Mouse (Mus musculus) G1E (cell line): ENCODE measurements around the gene Rbsn. TPM values are rescaled to one million over a fixed set of nuclear protein-coding genes. Genes with fewer than 3 reads are reported as not detected.

Experiments used
- ATAC-seq: 2 replicates; pipeline ENCODE4 v1.8.0; 2016; ENCODE audit warnings: mild to moderate bottlenecking; ENCODE audit not compliant: insufficient number of reproducible peaks, poor library complexity, low FRiP score, severe bottlenecking; ENCODE audit errors: extremely low read depth
- DNase-seq: peaks from one replicate; pipeline ENCODE4 v3.0.0; 2012; ENCODE audit warnings: low spot score
- H3K27me3 ChIP-seq: 2 replicates; pipeline ENCODE4 v1.6.1; 2012; ENCODE audit warnings: mild to moderate bottlenecking, low read length, inconsistent platforms; ENCODE audit not compliant: insufficient read depth
- H3K36me3 ChIP-seq: replicated peaks from 2 replicates; pipeline ENCODE3; 2012; ENCODE audit warnings: mild to moderate bottlenecking, inconsistent platforms
- H3K4me1 ChIP-seq: 2 replicates; pipeline ENCODE4 v1.6.1; 2012; ENCODE audit warnings: low read depth, low read length, inconsistent platforms, mixed read lengths; ENCODE audit not compliant: insufficient read depth
- H3K4me3 ChIP-seq: 2 replicates; pipeline ENCODE4 v1.5.1; 2012; ENCODE audit warnings: low read depth, mild to moderate bottlenecking, inconsistent platforms, low read length, moderate library complexity, mixed read lengths
- H3K9me3 ChIP-seq: replicated peaks from 2 replicates; pipeline ENCODE4 v1.6.1; 2012; ENCODE audit warnings: inconsistent platforms
- CTCF ChIP-seq: IDR thresholded peaks from 2 replicates; pipeline ENCODE4 v1.5.1; 2012; ENCODE audit warnings: low read depth, low read length, inconsistent platforms, mixed read lengths
- GATA1 ChIP-seq: IDR thresholded peaks from 2 replicates; pipeline ENCODE4 v1.6.1; 2012; ENCODE audit warnings: borderline replicate concordance, low read length, inconsistent platforms, mixed read lengths
- GATA2 ChIP-seq: IDR thresholded peaks from 2 replicates; pipeline ENCODE4 v1.6.1; 2012; ENCODE audit warnings: low read depth, low read length, inconsistent platforms, borderline replicate concordance
- POLR2AphosphoS5 ChIP-seq: IDR thresholded peaks from 2 replicates; pipeline ENCODE4 v1.6.1; 2012; ENCODE audit warnings: low read depth, low read length, inconsistent platforms; ENCODE audit not compliant: insufficient replicate concordance
- TAL1 ChIP-seq: conservative IDR thresholded peaks from 2 replicates; pipeline ENCODE4 v1.6.1; 2012; ENCODE audit warnings: low read depth, low read length, inconsistent platforms, mixed read lengths
- polyA plus RNA-seq: library from polyadenylated mRNA; stranded (reverse); fragments of >175 nt; gene quantifications from 2 replicates; pipeline ENCODE4 v1.2.3, GENCODE M21; 2012
- total RNA-seq, 2 experiments: library from RNA; stranded (forward) in 1 of 2; stranded (reverse) in 1 of 2; fragments of 200-1000 nt in 1 of 2; fragments of >200 nt in 1 of 2; fragmentation: Nextera tagmentation in 1 of 2; gene quantifications; 2 replicates each; pipeline ENCODE4 v1.2.3; 2014 to 2017

Rbsn gene
- total and polyA plus RNA-seq, 3 experiments = 5.3 to 31.5 (median 20.1) TPM

DNA sequence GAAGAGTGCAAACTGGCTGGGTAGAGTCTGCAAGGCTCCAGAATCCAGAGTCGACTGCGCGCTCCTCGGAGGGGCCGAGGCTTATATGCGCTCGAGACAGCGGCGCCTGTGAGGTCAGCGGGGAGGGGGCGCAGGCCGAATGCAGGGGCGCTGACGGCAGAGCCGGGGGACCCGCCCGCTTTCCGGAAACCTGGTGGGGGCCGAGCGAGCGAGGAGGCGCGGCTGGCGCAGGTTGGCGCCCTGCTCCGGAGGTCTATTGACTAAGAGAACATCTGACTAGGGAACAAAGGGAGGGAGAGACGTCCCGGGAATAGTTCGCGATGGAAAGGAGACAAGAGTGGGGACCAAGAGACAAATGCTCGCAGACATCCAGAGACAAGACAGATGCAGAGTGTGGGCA, 29.9 kb upstream of the Rbsn start, which contains the start of gene Trh:
Gene Trh (minus strand): TSS at position 60 of the 400 bp plus-strand sequence.
- H3K27me3 ChIP-seq = peaks cover 16% of the 10 kb centered on the region; the same call in 1 of the 2 replicates
- H3K4me3 ChIP-seq = no peak within 1 kb of the TSS
- ATAC-seq (no peak), DNase-seq (no peak)
- TF ChIP-seq GATA1 (no peak), GATA2 (no peak), POLR2AphosphoS5 (no peak), CTCF (no peak), TAL1 (no peak)
- H3K36me3 ChIP-seq = no peaks in the 10 kb centered on the region
- H3K9me3 ChIP-seq = no peaks in the 10 kb centered on the region
- H3K4me1 ChIP-seq = peaks cover 7% of the 10 kb centered on the region

DNA sequence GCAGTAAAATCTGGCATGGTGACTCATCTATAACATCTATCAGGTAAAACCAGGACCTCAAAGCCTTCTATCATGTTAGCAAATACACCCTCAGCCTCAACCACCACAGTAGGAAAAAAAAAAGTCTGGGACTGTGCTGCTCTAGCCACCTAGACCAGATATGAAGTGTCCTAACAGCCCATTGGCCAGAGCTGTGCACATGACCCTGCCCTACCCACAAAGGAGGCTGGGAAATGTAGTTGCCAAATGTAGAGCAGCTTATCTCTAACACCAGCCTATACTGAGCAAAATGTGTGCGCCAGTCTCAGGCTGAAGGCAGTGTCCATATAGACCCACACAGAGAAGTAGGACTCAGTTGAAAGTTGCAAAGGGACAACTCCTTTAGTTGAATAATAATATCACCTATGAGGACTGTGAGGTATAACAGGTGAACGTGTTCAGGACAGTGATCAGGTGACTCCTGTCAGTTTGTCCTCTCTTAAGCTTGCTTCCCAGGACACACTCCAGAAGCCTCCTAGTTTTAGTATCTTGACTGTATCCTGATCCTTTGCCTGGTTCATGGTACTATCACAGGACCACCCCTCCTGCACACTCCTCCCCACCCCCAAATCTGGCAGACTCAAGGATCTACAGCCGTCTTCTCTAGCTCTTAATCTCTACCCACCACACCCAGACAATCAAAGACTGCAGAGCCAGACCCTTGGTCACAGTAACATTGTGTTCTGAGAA, 26.6 kb upstream of the Rbsn start:
- ATAC-seq = peak; percentile 94
- peaks cover 7% of the 10 kb centered on the region for H3K4me1 ChIP-seq
- peak; percentile 54 for DNase-seq
- no peaks in the 10 kb centered on the region for H3K9me3 ChIP-seq
- no peak overlapping the region for H3K4me3 ChIP-seq
- peaks cover 22% of the 10 kb centered on the region for H3K27me3 ChIP-seq
- TF ChIP-seq TAL1 (peak; percentile 25; the same call in 1 of the 2 replicates), CTCF (no peak), POLR2AphosphoS5 (no peak), GATA1 (no peak), GATA2 (no peak)
- no peaks in the 10 kb centered on the region for H3K36me3 ChIP-seq

DNA sequence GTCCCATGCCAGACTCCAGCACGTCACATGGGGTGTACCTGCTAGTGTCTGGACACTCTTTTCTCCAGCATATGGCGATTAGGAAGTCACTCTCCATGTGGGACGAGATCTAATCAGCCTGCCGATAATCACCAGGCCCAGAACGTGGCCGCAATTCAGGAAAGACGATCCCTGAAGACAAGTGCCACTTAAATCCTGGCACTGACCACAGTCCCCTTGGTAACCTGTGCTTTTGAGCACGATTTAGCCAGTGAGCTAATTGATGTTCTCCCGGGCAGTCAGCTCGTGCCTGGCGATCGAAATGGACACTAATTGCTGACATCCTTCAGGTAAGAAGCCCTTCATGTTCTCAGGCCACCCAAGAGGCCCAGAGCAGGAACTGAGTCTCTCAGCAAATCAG, 20.3 kb upstream of the Rbsn start:
- Histone ChIP-seq H3K4me3 (no peak overlapping the region), H3K36me3 (no peaks in the 10 kb centered on the region), H3K4me1 (no peaks in the 10 kb centered on the region), H3K9me3 (no peaks in the 10 kb centered on the region), H3K27me3 (peaks cover 11% of the 10 kb centered on the region)
- ATAC-seq = no peak
- TF ChIP-seq POLR2AphosphoS5 = no peak
- TF ChIP-seq GATA1 = no peak
- no peak for TF ChIP-seq TAL1
- no peak for TF ChIP-seq CTCF
- no peak for TF ChIP-seq GATA2
- no peak for DNase-seq

DNA sequence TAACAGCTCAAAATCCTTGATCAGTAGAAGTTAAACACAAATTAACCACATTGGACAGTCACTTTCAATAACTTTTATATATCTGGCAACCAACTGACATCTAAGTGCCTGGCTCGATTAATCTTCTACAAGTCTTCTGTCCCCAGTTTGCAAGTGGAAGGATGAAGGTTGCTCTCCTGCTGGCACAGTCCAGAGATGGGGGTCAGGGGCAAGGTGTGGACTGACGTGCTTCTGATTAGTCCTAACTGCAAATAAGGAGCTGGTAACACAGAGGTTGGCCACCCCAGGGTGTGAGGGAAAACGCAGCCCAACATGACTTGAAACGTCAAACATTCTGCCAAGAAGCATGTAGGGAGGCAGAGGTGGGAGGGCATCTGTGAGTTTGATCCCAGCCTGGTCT, 17.0 kb upstream of the Rbsn start:
- H3K36me3 ChIP-seq = no peaks in the 10 kb centered on the region
- peaks cover 12% of the 10 kb centered on the region for H3K27me3 ChIP-seq
- H3K4me3 ChIP-seq = no peak overlapping the region
- no peak for TF ChIP-seq CTCF
- no peak for TF ChIP-seq GATA2
- TF ChIP-seq POLR2AphosphoS5 = no peak
- TF ChIP-seq GATA1 = no peak
- TF ChIP-seq TAL1 = no peak
- no peaks in the 10 kb centered on the region for H3K4me1 ChIP-seq
- DNase-seq = no peak
- no peaks in the 10 kb centered on the region for H3K9me3 ChIP-seq
- no peak for ATAC-seq

DNA sequence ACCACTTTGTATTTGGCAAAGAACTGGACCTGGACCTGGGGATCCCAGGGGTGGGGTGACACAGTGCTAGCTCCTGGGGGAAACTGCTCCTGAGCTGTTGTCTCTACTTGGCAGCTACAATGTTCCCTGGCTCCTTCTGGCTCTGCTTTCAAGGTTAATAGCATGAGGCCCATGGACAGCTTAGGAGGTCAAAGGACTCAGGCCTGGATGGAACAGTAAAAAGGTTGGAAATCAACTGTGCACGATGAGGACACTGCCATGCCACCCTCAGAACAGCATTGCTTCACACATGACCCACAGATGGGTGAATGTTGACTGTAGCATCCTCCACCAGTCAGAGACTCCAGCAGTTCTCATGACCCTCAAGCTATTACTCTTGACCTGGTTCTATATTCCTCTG, 16.6 kb upstream of the Rbsn start:
- Histone ChIP-seq H3K4me3 (no peak overlapping the region), H3K9me3 (no peaks in the 10 kb centered on the region), H3K4me1 (no peaks in the 10 kb centered on the region), H3K27me3 (peaks cover 11% of the 10 kb centered on the region), H3K36me3 (no peaks in the 10 kb centered on the region)
- TF ChIP-seq GATA2 (no peak), GATA1 (no peak), POLR2AphosphoS5 (no peak)
- ATAC-seq = no peak
- DNase-seq = no peak

DNA sequence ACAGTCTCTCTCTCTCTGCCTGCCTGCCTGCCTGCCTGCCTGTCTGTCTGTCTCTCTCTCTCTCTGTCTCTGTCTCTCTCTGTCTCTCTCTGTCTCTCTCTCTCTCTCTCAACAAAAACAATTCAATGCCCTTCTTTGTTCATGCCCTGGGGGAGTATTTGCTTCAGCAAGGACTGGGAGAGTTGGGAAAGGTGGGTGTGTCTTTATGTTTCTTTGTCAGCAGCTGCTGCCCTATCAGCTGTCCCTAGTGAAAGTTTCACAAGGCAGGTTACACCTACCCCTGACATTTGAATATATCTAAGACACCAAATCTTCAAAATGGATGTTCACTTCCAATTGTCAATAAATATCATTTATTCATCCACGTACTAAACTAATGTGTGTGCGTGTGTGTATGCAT, 14.9 kb upstream of the Rbsn start:
- ATAC-seq (no peak), DNase-seq (no peak)
- Histone ChIP-seq H3K36me3 (no peaks in the 10 kb centered on the region), H3K4me1 (no peaks in the 10 kb centered on the region), H3K4me3 (no peak overlapping the region), H3K9me3 (no peaks in the 10 kb centered on the region), H3K27me3 (peaks cover 11% of the 10 kb centered on the region)
- no peak for TF ChIP-seq GATA1
- no peak for TF ChIP-seq POLR2AphosphoS5
